Mouse (Mus musculus) left cerebral cortex, adult 8-10 months (tissue): ENCODE measurements around the gene Ubxn10. TPM values are rescaled to one million over a fixed set of nuclear protein-coding genes. Genes with fewer than 3 reads are reported as not detected.
A peak's percentile ranks its signal among the peaks of the same experiment; 100 is the strongest.

Source experiments
- DNase-seq, 2 experiments: peaks; one replicate each; pipeline ENCODE4 v3.0.0; 2022; ENCODE audit warnings: low spot score in 2 of 2
- total RNA-seq, 4 experiments: library from RNA; stranded (reverse); gene quantifications; 2 replicates each; pipeline ENCODE4 v1.2.4; 2022

Ubxn10 gene
- total RNA-seq, 4 experiments from 2014 or later, result 1.2 to 2.4 (median 1.5) TPM

GRCm38 (mm10) chr4:138734105-138734504 lies 2.9 kb downstream of the Ubxn10 start:
- no peak for DNase-seq

- DNase-seq, result no peak
Observed at GRCm38 (mm10) chr4:138729018-138729703, 7.8 kb downstream of the Ubxn10 start.

DNA sequence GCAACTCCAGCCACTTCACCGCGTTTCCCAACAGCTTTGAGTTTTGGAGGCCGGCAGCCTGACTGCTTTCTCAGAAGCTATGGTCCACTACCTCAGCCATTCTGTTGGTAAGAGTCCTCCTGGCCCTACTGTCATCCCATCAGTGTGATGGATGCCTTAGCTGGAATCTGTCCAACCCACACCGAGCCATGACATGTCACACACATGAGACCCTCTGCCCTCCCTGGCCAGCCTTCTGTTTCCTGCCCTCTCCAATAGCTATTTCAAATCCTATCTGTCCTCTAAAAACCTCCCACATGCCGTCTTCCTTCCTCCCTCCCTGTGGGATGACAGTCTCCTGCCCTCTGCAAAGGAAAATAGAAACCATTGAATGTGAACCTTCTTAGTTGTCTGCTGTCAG lies 11.2 kb downstream of the Ubxn10 start:
- no peak for DNase-seq

- DNase-seq, result peak in 1 of 2 experiments; percentile 53
Observed at GRCm38 (mm10) chr4:138725127-138725461, 11.9 kb downstream of the Ubxn10 start.

GRCm38 (mm10) chr4:138724354-138725126 lies 12.4 kb downstream of the Ubxn10 start, which contains the start of gene Pla2g2c:
Gene Pla2g2c, plus strand, starts transcription at chr4:138724792.
- DNase-seq, result peak in 1 of 2 experiments; percentile 85

DNA sequence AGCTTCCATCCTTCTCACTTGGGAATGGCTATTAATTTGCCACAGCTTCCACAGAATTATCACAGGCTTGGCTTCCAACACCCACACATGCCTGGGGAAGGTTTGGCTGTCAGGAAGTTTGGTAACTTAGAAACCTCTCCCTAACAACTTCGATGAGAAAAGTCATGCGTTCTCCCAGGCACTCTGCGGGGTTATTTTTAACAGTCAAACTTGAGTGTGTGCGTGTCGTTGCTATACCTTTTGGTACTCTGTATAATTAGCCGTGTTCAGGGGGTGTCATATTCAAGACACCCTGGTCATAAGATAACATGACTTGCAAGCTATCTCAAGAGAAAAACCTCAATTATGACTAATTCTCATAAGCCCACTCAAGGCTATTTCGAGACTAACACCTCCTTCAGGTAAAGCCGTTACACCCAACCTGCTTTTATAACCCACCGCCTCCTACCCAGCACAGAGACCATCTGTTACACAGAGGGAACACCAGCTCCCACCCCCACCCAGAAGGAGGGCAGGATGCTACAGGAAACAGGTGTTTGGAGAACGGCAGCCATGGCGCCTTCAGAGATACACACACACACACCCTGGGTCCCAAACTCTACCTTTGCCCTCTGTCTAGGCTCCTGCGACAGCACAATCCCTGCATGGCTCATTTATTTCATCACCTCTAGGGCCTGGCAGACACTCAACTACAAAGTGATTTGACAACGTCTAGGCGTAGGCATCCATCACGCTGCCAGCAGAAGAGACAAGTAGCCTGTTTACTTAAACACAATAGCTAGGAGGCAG lies 13.3 kb downstream of the Ubxn10 start:
- DNase-seq, result peak in 1 of 2 experiments; percentile 94

DNA sequence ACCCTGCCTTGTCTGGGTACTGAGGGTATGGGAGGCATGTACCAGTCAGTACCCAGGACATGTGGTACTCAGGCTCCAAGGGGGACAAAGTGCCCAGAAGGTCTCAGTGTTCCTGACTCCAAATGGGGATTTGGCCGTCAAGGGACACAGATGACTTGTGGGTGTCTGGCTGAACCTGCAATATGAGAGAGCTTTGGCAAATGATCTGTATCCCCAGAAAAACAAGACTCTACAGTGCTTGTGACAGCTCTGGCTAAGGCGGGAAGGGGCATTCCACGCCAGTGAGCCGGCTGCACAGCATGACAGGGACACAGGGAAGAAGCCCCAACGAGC lies 17.7 kb downstream of the Ubxn10 start:
- no peak for DNase-seq

DNA sequence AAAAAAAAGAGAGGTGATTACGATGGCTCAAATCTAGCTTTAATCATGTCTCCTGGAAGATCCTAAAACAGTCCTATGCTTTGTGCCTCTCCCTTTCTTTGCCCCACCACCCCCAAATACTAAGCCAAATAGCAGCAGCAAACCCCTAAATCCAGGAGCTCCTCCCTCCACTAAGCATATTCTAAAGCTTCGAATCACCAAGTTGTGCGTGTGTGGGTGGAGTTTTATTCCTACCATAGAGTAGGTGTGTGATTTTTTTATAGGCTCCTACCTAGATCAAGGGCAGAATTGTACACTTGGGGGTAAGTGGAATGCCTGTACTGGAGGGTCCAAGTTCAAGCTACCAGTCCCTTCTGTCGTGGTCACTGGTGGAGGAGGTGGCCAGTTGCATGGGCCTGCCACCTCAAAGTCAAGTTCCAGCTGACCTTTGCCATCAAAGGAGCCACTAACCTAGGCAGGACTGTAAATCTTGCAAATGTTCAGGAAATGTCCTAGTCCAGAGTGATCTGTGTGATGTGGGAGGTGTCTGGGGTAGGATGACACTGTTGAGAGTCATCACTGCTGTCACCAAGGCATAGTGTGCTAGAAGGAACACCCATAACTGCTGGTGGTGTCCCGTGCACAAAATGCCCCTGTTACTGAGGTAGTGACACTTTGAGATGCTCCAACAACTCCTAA lies 18.2 kb downstream of the Ubxn10 start:
- DNase-seq, result no peak

DNA sequence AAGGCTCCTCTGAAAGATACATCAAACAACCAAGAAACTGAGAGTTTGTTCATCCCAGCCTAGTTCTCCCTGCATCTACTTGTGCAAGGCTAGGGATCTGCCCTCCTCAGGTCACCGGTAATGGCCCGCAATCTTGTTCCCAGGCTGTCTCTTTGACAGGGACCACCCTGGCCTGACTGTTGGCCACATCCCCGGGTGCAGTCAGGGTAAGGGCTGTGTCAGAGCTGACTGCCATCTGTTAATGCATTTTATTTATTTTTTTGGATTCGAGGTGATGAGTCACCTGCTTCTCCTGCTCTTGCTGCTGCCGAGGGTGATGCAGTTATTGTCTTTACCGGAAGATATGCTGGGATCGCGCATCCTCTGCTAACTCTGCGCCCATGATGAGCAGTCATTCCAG lies 20.3 kb downstream of the Ubxn10 start:
- DNase-seq, result no peak

DNA sequence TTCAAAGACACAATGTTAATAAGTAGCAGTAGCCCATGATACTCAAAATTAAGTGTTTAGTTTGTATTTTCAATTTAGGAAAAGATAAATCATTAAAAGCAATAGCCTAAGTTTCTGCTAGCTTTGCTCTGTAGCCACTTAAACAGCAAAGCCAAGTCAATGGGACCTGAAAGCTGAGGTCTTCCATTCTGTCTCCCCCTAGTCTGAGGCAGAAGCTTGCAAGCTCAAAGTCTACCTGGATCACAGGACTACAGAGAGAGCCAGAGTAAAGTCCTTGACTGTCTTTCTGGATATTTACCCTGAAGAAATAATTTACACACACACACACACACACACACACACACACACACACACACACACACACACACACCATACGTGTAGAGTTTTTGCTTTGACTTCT lies 22.8 kb downstream of the Ubxn10 start:
- DNase-seq, result no peak

- DNase-seq, result no peak
Observed at GRCm38 (mm10) chr4:138712621-138713020, 24.3 kb downstream of the Ubxn10 start.

DNA sequence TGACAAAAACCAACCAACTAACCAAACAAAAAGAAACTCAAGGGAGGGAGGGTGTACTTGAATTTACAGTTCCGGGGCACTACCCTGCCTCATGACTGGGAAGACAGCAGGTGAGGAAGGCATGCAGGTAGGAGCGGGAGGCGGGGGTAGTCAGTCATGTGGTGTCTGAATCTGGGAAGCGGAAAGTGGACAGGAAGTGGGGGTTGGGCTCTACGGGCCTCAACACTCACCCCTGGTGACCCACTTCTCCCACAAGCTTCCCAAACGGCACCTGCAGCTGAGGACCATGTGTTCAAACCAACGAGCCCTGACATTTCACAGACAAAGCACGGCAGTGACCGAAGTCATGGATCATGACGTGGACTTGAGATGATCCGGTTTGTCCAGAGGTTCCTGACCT lies 24.9 kb downstream of the Ubxn10 start:
- DNase-seq, result no peak

DNA sequence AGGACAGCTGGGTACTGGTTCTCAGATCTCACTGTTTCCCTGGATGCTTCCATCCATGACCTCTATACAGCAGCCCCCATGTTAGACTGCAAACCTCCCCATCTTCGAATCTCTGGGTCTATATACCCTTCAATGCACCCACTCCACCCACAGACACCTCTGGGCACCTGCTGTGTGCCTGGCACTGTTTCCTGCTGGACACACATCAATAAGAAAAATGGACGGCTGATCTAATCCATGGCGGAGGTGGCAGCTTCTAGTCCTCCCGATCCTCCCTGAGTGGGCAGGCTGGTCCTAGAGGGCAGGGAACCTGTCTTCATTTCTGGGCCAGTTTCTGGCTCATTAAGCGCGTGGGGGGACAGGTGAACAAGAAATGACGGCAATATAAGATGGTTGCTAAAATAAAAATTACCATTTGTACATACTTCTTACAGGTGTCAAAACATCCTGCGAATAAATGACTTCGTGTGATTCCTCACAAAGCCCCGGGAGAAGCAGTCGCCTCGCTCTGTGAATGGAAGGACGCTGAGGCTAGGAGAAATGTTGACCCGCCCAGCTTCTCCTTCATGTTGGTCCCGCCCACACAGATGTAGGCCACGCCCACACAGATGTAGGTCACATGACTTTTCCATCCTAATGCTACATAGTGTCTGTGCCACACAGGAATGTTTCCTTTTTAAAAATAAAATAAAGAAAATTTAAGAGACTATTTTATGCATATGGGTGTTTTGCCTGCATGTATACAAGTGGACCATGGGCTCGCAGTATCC lies 25.7 kb downstream of the Ubxn10 start:
- DNase-seq, result no peak

DNA sequence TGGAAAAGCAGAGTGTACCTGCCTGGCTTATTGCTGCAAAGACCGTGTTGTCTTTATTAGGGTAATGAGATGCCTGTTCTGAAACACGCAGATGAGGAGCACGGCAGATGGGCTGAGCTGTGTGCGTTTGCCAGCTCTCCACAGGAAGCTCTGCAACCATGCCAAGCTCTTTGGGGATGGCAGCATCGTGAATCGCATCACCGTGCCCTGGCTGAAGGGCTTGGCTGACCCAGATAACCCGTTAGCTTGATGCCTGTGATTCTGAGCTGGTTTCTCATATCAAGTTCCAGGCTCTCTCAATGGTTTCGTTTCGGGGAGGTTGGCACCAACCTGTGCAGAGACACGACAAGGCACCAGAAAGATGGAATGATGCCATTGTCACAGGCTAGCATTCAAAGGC lies 26.3 kb downstream of the Ubxn10 start:
- DNase-seq, result no peak

DNA sequence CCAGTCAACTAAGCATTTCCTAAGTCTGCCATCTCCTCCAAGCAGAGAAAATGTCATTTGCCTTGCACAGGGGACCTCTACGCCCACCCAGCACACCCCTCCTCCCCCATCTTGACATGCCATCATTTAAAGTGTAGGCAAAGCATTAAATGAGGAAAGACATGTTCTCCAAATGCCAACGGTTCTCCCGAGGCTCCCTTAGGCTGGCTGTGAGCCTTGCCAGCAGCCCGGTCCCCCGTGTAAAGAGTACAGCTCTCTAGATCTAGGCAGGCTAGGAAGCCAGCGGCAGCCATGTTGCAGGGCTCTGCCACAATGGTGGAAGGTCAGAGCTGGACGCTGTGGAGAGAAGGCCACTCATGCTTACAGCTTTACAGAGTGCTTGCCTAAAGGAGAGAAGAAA lies 27.0 kb downstream of the Ubxn10 start:
- no peak for DNase-seq

DNA sequence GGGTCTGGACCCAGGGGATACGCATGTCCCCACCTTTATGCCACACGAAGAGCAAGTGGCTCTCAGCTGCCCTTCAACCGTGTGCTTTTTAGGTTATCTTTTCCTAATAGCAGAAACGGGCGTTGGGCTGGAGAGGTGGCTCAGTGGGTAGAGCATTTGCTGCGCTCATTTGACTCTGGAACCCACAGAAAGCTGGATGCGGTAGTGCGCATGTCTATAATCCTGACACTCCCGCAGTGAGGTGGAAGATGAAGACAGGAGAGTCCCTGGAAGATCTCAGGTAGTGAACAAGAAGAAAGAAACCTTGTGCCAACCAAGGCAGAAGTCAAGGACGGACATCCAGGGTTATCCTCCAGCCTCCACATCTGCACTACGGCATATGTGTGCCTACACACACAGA lies 27.7 kb downstream of the Ubxn10 start:
- no peak for DNase-seq

DNA sequence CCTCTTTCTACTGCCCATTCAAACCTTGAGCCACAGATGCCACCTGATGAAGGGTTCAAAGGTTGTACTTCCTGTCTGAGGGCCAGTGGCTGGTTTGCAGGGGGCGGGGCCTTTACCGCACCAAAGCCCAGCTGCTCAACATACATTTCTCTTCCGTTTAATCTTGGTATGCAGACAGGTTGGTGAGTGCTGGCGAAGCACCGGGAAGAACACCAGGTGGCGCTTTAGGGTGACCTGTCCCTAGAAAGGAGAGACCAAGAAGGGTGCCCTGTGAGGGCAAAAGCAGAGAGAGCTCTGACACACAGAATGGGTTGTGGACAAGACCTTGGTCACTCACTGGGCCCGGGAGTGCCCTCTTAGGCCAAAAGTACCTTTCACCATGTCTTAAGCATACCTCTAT lies 28.3 kb downstream of the Ubxn10 start:
- no peak for DNase-seq

DNA sequence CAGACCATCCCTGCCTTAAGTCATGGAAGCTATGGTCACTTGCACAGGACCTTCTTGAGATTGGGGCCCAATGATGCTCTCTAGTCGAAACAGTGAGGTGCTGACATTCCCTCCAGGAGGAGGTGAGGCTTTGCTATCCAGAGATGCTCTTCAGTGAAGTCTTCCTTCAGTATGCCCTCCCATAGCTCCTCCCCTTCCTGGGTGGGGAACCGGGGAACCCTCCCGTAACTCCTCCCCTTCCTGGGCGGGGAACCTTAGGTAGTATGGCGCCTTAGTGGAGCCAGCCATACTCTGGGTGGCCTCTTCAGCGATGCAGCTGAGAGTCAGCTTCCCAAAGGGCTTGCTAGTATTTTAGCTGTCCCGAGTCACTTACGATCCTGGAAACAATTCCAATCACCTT lies 30.3 kb downstream of the Ubxn10 start:
- DNase-seq, result no peak

- DNase-seq, result no peak
Observed at GRCm38 (mm10) chr4:138704169-138704568, 32.8 kb downstream of the Ubxn10 start.

GRCm38 (mm10) chr4:138703591-138703990 lies 33.4 kb downstream of the Ubxn10 start:
- DNase-seq, result no peak

DNA sequence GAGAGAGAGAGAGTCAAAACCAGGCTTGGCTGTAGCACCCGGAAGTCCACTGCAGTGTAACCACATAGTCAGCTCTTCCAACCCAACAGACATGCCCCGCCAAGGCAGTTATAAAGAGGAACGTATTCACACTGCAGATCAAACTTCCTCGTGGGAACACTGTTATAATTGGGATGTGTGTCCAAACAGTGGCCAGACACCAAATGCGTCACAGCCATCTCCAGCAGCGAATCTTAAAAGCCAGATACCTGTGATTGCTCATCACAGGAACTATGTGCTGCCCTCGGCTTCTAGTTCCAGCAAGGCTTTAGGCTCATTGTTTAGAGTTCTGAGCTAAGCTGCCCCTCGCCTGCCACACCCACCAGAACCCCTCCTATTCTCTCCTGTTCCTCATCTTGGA lies 34.4 kb downstream of the Ubxn10 start:
- DNase-seq, result no peak
